Mouse (Mus musculus) embryo, embryonic 10.5 days (tissue): ENCODE results near the gene Asb6.

Experiments used
- DNase-seq: peaks from one replicate; pipeline ENCODE4 v3.0.0-alpha.2; 2015; ENCODE audit warnings: low spot score

Asb6 gene

DNA sequence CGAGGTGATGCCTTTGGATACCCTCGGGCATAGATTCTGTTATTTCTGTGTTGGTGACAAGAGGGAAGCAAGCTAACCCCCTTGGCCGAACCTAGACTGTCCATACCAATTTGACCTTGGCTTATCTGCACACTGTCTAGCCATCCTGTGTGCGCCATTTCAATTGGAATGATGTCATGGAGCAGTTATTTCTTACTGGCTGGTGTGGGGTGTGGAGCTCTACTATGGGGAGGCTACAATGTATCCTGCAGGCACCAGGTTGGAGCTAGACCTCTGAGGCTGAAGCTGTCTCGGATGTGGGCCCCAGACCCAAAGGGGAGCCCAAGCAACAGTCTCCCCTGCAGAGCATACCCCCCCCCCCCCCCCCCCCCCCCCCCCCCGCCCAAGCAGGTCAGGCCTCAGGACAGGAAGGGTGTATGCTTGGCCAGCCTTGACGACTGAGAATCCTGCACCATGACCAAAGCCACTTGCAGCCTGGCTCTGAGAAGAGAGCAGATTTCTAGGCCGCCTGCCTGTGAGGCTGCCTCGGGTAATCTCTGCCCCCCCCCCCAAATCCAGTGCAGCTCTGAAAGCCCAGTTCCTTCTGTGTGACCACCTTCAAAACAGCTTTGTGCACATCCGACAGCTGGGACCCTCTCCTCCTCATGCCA lies 4.4 kb upstream of the Asb6 start, which contains the start of gene Prrx2:
Gene Prrx2 (plus strand): TSS at position 600 of the 650 bp plus-strand sequence.
- DNase-seq = no peak

- DNase-seq = peak; percentile 80
Observed at GRCm38 (mm10) chr2:30833644-30834043, 3.5 kb upstream of the Asb6 start.

DNA sequence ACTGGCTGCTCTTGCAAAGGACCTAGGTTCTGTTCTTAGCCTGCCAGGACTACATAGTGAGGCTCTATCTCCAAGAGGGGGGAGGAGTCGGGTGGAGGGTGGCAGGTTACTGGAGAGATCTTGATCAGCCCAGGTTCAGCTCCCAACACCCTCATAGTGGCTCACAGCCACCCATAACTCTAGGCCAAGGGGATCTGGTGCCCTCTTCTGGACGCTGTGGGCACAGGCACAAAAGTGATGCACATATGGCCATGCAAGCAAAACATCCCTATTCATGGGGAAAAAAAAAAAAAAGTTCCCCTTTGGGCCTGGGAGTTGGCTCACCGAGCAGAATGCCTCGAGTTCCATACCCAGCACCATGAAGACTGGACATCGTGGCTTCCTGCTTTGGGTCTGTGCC lies 818 bp downstream of the Asb6 start:
- peak; percentile 71 for DNase-seq

DNA sequence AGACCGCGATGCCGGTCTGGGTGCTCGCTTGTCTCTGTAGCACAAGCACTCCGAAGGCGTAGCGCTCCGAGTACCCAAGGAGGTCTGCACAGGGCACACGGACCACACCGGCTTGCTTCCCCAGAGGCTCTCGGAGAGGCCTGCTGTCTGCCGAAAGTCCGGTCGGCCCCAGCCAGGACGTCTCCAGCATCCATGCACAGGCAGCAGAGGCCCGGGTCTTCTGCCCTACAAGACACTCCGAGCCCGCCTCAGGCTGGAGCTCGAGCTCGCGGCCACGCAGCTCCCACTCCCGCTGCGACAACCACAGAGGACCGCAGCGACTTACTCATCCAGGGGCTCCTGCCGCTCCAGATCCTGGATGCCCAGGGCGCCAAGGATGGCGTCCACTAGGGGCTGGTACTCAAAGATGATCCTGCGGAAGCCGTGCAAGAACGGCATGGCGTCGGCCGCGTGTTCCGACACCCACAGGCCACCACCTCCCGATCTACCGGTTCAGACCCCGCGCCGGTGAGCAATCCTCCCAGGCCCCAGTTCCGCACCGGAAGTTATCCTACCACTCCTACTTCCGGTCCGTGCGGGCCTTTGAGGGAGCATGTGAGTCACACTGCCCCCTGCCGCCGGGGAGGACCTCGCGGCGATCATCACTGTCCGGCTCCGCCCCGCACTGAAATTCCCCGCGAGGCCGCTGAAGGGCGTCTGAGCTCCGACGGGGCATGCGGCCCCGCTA lies 2.2 kb downstream of the Asb6 start:
- peak; percentile 96 for DNase-seq

- DNase-seq = peak; percentile 76
Observed at GRCm38 (mm10) chr2:30826825-30827748, 3.0 kb downstream of the Asb6 start.

DNA sequence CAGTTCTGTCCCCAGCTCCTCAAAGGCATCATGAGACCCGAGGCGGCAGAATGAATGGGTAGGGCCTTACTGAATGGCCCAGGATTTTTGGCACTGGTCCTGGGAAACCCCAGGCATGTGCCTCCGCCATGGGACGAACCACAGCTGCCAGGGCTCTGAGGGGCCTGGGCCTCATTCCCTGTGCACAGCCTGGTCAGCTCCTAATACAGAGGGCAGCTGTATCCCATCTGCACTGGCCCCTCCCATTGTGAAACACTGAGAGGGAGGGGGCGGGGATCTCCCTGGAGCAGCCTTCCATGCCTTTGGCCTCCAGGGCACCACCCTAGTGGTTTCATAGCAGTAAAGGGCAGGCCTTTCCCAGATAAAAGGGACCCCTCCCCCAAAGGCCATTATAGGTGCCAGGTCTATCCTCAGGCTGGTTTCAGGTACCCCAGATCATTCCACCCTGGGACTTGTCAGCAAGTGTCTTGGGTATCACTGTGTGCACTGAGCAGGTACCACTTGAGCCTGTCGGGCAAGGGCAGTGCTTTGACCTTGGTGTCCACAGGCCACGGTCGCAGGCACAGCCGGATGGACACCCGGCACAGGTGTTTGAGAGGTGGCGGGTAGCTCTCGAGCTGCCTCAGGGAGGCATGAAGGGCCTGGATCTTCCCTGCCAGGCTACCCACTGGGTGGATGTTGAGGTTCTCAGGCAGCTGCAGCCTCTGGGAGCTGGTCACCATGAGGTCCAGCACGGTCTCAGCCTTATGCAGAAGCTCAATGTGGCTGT lies 6.6 kb downstream of the Asb6 start:
- no peak for DNase-seq

GRCm38 (mm10) chr2:30822460-30822859 lies 7.7 kb downstream of the Asb6 start:
- no peak for DNase-seq

DNA sequence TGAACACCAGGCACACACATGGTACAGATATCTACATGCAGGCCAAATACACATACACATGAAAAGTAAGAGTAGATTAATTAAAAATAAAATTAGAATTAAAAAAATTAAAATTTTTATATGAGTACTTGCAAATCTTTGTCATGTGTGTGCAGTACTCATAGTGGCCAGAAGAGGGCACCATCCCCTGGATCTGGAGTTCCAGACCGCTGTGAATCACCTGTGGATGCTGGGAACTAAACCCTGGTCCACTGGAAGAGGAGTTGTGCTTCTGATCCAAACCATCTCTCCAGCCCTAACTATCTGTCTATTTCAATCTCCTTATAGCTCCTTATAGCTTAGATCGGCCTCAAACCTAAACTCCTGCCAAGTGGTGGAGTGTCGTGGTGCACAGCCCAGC lies 9.1 kb downstream of the Asb6 start:
- DNase-seq = no peak

GRCm38 (mm10) chr2:30819873-30820272 lies 10.3 kb downstream of the Asb6 start:
- DNase-seq = no peak

- no peak for DNase-seq
Observed at GRCm38 (mm10) chr2:30816383-30816782, 13.8 kb downstream of the Asb6 start.

DNA sequence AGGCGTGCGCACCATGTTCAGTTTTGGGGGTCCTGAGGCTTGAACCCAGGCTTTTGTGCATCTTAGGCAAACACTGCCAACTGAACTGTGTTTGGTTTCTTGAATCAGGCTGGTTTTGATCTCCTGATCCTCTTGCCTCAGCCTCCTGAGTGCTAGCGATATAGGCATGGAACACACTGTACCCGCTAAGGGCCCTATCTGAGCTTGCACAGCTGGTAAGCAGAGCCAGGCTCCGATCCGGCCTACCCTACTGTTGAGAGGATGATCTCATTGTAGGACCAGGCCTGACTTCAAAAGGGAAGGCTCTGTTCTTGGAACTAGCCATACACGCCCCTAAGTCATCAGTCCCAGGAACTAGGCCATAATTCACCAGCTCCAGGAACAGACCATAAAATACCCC lies 19.6 kb downstream of the Asb6 start:
- no peak for DNase-seq

DNA sequence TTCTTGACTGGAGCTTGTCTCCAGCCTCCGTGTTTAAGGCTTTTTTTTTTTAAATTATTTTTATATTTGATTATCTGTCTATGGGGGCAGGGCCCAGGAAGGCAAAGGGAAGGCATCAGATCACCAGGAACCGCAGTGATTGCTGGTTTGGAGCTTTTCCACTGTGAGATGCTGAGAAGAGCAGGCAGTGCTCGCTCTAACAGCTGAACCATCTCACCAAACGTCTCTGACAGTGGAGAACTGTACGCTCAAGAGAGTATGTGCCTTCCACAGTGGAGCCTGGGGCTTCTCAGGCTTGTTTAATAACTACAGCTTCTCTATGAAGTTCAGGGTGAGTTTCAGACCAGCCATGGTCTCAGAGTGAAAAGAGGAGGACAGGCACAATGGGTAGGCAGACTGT lies 20.6 kb downstream of the Asb6 start:
- no peak for DNase-seq

GRCm38 (mm10) chr2:30808296-30808655 lies 21.9 kb downstream of the Asb6 start:
- DNase-seq = no peak

DNA sequence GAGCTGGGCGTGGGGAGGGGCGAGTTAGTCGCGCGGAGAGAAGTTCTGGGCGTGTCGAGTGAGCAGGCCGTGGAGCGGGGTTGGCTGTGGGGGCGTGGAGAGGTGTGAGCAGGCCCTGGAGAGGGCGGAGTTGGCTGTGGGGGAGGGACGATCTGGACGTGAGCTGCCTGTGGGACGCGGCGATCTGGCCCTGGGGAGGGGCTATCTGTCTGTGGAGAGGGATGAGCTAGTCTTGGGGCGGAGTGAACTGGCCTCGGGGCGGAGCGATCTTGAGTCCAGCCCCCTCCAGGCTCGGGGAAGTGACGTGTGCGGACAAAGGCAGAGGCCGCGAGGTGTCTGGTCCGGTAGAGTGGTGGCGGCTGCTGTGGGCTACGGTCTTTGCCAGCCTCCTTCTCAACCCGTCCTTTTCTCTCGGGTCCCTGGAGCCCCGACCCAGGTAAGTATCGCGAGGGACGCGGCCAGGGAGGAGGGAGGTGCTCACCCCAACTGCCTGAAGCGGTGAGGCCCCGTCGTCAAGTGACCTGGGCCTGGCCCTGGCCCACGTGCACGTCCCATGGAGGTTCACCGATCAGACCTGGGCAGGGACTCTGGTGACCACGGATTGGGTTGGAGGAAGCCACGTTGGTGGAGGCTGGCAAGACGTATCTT lies 22.4 kb downstream of the Asb6 start, which contains the start of gene Ntmt1:
Gene Ntmt1 (plus strand): TSS at position 179 of the 648 bp plus-strand sequence.
- peak; percentile 100 for DNase-seq

- no peak for DNase-seq
Observed at GRCm38 (mm10) chr2:30807147-30807647, 22.9 kb downstream of the Asb6 start.

GRCm38 (mm10) chr2:30805983-30806382 lies 24.1 kb downstream of the Asb6 start:
- DNase-seq = no peak

DNA sequence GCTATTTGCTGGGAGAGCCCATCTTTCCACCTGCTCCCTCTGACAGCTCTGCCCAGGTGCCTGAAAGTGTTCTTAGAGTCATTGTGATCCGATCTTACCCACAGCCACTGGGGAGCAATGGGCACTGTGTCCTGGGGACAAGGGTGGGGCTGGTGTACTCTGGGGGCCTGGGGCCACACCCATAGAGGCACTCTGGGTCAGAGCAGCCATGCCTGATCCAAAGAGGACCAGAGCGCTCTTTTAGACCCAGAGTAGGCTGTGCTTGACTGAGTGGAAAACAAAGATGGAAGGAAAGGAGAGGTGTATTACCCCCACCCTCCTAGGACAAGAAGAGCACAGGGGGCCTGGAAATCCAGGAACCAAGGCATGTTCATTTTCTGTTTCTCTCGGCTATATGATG lies 26.5 kb downstream of the Asb6 start, which contains the start of gene 1700001O22Rik:
Gene 1700001O22Rik (minus strand): TSS at position 58 of the 400 bp plus-strand sequence.
- no peak for DNase-seq

GRCm38 (mm10) chr2:30801067-30801852 lies 28.9 kb downstream of the Asb6 start:
- peak; percentile 70 for DNase-seq

- DNase-seq = no peak
Observed at GRCm38 (mm10) chr2:30800671-30801066, 29.5 kb downstream of the Asb6 start.

- no peak for DNase-seq
Observed at GRCm38 (mm10) chr2:30799456-30799855, 30.7 kb downstream of the Asb6 start.
